Mouse (Mus musculus) urinary bladder, postnatal 14 days (tissue): ENCODE data around the gene Srsf2.
A peak's percentile ranks its signal among the peaks of the same experiment; 100 is the strongest.
"Not testable (repeated sequence)": the region's sequence is repeated elsewhere in the genome, so short reads cannot be mapped to it uniquely, and the experiment has no call there.

Source experiments
- DNase-seq: peaks from one replicate; pipeline ENCODE4 v3.0.0; 2021; ENCODE audit warnings: low spot score

The Srsf2 gene

DNA sequence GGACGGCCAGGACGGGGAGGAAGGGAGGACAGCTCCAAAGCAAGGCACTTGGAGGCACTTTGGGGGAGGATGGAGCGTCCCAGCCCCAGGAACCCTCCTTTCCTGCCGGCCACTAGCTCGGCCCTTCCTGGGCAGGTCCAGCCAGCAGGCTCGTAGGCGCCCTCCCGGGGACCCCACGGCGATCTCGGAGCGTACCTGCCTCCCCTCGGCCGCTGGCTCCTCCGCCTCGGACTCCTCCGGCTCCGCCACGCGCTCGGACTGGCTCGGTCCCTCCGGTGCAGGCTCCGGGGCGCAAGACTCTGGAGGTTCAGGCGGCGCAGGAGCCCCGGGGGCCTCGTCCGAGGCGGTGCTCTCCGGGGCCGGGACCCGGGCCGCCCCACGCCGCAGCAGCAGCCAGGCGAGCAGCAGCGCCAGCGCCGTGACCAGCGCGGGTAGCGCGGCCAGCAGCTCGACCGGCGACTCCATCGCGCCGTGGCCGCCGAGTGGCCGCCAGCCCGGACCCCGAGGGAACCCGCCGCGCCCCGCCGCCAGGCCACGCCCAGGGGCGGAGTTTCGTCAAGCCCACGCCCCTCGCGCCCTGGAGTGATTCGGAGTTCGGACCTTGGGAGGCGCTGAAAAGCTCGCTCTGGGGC is 25.2 kb downstream of the Srsf2 start, which contains the start of gene Mxra7:
TSS of gene Mxra7 (minus strand) at position 513 of the 632 bp plus-strand sequence.
- peak; percentile 84 for DNase-seq

DNA sequence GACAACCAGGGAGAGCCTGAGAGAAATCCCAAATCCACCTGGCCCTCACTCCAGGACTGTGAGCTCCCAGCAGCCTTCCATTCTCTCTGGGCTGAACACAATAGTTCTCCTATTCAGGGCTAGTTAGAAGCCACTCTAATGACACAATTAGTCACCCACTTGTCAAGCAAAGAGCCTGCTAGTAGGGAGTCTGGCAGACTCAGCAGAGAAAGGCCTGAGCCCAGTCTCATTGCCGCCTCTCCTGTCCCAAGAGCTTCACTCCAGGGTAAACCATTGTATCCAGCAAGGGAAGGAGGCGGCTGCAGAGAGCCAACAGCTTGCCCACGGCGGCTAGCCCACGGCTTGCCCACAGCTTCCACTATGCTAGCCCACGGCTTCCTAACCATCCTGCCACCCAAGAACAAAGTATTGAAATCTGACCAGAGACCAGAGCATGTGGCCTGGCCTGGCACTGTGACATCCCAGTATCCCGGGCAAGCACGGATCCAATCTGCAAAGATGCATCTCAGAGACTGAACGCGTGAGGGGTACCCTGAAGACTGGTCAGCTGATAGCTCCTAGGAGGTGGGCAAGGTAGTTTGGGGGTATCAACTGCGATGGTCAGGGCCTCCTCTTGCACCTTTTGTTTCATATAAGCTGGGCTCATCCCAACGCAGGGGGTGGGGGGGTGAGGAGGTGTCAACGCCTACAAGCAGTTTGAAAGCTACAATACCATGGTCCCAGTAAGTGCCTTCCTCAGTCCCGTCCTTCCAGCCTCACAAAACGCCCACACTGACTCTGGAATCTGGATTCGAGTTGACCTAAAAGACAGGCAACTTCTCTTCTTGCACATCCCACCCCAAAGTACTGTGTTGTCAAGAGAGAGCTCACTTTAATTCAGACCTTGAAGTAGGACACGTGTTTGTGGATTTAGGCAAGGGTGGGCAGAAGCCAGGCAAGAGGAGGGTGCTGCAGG is 26.1 kb downstream of the Srsf2 start:
- DNase-seq = no peak

GRCm38 (mm10) chr11:116825230-116825629 is 27.7 kb downstream of the Srsf2 start:
- DNase-seq = no peak

DNA sequence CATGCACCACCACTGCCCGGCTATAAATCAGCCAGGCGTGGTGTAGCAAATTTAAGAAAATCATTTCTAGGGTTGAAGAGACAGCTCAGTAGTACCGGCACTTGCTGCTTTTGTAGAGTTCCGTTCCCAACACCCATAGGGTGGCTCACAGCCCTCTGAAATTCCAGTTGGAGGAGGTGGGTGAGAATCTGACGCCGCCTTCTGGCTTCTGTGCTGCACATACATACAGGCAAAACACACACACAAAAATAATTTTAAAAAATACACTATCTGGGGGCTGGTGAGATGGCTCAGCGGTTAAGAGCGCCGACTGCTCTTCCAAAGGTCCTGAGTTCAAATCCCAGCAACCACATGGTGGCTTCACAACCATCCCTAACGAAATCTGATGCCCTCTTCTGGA is 29.0 kb downstream of the Srsf2 start:
- not testable (repeated sequence) for DNase-seq

DNA sequence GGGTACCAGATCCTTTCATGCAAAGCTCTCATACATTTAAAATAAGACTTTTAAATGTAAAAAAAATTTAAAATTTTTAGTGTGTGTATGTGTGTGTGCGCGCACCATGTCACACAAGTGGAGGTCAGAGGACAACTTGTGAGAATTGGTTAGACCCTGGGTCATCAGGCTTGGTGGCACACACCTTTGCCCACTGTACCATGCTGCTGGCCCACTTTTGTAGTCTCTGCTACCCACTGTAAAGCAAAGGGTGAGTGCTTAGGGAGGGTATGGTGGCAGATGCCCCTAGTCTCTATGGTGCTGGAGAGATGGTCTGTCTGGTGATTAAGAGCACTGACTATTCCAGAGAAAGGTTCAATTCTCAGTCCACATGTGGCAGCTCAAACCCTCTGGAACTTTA is 29.6 kb downstream of the Srsf2 start:
- DNase-seq = no peak

GRCm38 (mm10) chr11:116822626-116823025 is 30.3 kb downstream of the Srsf2 start:
- no peak for DNase-seq

DNA sequence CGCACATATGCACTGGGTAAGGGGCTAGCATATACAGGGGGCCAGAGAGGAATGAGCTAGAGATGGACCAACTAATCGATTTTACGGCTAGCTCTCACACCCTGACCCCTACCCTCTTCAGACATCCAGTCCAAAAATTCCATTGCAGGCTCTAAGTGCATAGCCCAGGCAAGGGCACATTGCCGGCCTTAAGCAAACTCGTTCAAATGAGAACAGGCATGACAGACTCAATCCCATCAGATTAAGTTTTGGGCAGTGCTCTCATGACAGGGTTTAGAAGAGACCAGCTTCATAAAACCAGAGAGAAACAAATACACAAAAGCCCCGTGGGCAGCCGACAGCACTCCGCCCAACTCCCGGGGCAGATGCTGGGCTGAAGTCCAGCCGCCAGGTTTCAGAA is 30.7 kb downstream of the Srsf2 start:
- no peak for DNase-seq

DNA sequence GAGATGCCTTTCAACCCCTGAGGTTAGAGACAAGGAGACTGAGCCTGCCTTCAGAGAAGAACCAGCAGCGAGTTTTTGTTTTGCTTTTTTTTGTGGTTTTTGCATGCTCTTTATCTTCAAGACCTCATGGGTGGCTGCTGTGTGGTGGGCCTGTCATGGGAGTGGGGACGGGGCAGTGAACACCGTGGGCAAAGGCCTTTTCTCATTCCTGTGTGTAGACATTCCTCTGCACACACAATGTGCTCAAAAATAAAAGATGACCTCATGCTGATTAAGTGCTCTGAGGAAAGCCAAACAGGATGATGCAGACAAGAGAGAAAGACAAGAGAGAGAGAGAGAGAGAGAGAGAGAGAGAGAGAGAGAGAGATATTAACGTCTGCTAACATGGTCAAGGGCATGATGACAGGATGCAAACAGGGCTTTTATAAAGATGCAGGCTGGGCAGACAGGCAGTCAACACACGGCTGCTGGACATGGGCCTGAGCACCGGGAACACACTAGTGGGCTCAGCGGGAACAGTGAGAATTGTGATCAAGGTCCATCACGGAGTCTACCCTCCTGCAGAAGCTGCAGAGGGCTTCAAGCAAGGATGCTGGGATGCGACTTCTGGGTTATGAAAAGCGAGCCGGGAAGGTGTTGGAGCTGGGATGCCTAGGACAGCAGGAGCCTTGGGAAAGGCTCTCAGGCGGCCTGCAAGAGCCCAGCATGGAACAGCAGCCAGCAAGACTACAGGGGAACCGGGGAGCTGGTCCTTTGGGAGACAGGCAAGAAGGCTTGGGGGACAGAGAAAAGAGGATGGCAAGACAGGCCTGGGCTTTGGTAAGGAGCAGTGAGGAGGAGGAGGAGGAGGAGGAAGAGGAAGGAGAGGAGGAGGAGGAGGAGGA is 31.6 kb downstream of the Srsf2 start:
- no peak for DNase-seq

DNA sequence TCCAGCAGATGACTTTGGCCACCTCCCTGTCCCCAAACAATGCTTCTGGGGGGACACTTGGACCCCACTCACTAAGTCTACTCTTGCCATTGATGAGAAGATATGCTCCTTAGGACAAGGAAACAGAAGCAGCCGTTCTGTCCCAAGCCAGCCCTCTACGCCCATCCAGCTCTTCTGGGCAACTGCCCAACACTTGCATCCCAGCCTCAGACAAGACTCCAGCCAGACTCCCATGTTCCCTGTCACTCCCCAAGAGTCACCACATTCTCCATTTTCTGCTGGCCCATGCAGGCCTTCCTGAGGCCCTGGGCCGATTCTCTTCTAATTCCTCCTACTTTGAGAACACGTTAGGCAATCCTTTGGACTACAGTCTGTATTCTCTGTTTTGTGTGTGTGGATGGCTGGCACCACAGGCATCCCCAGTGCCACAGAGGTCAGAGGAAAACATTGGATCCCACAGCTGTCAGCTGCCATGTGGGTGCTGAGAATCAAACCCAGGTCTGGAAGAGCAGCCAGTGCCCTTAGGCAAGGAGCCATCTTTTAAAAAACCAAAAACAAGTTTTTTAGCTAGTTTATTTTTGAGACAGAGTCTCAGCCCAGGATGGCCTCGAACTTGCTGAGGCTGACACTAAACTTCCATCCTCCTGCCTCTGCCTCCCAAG is 32.8 kb downstream of the Srsf2 start:
- no peak for DNase-seq

DNA sequence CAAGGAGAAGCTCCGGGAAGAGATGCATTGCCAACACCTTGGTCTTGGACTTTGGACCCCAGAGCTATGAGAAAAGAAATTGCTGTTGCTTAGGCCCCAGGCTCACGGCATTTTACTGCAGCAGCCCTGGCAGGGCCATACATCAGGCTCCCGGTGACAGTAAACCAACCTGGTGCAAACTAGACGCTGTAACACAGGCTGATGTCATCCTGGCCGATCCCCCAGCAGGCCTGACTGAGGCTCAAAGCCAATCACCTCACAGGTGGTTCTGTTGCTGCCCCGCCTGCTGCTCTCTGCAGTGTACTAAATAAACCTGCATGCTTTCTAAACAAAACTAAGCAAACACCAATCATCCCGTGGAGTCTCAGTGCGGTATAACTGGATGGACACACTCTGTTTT is 34.2 kb downstream of the Srsf2 start:
- no peak for DNase-seq

GRCm38 (mm10) chr11:116817567-116817966 is 35.3 kb downstream of the Srsf2 start:
- no peak for DNase-seq

DNA sequence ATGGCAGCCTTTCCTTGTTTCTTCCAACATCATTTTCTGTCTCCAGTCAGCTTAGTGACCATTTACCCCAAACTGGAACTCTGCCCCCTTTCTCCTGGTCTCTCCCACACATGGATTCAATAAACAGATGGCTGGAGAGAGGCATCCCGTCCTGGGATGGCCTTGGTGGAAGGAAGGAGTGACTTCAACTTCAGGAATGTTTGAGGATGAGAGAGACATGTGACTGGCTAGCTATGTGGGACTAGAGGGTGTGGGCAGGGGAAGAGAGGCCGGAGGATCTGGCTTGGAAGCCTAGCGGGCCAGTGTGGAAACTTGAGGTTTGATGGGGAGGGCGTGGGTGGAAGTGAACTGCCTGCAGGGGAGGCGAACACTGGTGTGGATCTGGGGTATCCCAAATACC is 36.1 kb downstream of the Srsf2 start:
- DNase-seq = peak; percentile 57

DNA sequence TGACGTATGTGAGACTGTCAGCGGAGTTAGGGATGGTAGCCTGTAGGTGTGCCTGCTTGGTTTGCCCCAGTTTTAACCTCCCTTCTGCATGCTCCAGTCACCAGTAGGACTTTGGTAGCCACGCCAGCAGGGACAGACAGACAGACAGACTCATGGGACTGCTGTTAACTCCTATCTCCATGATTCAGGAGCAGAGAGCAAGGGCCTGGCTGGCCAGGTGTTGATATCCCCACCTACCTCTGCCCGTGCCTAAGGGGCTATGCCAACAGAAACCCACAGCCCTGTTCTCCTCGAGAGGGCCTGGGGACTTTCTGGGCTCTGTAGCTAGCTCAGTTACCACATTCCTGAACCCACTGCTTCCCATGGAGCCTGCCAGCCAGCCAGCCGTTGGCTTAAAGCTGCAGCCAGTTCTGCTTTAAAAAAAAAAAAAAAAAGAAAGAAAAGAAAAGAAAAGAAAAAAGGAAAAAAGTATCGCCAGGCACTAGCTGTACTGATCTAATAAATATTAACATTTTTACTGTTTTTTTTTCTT is 37.9 kb downstream of the Srsf2 start:
- no peak for DNase-seq

DNA sequence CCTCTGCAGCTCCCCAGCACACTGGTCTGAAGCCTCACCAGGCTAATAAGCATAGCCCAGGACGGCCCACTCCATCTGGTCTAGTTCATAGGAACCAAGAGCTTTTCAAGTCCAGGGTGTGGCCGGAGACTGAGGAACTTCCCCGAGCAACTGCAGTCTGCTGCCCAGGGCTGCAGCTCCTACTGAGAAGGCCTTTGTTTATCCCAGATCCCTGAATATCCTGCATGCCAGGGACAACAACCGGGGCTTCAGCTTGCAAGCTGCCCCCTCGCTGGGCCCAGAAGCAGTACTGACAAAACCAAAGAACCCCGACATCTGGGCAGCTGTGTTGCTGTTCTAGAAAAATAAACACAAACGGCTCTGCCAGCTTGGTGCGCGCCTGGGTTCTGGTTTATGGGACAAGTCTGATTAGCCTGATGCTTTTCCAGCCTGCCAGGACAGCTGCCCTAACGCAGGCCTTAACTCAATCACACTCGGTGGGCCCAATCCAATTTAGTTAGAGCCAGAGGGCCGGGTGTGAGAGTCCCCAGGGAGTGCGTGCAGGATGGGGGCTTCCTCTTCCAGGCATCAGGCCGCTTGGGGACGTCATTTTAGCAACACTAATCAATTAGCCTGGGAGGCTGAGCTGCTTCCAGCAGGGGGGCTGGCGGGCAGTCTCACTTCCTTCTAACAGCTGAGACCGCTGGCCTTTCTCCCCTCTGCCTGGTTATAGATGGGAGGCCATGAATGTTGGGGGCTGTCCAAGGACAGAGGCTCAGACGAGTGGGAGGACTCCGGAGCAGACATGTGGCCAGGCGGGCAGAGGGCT is 38.6 kb downstream of the Srsf2 start:
- peak; percentile 56 for DNase-seq

DNA sequence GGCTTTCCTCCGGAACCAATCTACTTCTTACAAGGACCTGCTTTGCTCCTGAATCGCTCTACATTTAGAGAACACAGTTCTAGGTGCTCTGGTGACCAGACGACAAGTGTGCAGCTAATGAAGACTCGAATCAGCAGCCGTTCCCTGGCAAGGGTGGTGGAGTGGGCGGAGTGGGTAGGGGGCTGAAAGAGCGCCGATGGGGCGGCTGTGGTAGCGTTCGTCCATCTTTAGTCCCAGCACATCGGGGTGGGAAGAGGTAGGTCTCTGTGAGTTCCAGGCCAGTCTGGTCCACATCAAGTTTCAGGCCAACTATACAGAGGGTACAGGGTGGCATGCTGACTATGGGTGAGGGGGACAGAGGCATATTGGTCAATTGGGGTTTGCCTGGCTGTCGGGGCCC is 39.3 kb downstream of the Srsf2 start:
- DNase-seq = no peak

DNA sequence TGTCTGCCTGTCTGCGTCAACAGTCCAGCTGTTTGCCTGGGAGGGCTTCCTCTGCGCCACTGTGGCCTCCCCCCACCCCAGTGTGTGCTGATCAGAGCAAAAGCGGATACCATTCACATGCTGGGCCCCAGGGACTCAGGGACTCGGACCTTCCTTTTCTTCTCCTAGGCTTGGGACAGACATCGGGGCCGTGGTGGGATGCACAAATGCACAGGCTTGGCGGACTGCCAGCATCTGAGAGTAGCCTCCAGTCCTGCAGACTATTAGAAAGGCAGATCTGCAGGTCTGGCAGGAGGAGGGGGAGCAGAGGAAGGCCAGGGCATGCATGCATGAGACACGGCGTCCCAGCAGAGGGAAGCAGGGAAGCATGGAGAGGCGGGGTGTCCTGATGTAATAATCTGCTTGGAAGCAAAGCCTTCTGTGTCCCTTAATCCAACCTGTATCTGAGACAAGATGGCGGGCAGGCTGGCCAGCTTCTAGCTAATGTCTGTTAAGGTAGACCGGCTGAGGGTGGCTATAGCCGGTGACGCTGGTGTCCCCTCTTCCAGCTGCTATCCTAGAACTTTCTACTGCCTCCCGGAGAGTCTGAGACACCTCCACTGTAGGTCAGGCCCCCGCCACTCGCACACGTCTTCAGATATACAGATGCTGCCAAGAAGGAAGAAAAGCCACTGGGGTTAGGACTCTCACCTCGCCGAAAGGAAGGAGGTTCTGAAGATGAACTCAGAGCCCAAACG is 39.9 kb downstream of the Srsf2 start:
- DNase-seq = no peak

GRCm38 (mm10) chr11:116810983-116811901 is 41.7 kb downstream of the Srsf2 start:
- DNase-seq = peak; percentile 46

DNA sequence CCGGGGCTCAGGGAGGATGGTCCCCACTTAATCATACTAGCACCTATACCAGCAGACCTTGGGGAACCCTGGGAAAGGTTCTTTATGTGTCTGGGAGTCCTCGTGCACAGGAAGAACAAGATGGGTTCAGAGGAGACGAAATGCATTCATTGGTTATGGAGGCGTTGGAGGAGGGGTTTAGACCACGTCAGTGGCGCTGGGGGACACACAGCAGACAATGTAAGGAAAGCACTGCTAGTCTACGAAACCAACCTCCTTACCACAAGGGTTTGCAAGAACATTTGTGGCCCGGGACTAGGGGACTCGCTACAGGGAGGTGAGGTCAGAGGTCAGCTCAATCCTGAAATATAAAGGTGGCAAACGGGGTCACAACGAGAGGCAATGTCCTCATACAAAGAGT is 42.4 kb downstream of the Srsf2 start:
- no peak for DNase-seq

- no peak for DNase-seq
Observed at GRCm38 (mm10) chr11:116809520-116809919, 43.4 kb downstream of the Srsf2 start.
